Mouse (Mus musculus): ENCODE measurements around the gene Itga3. TPM values are rescaled to one million over a fixed set of nuclear protein-coding genes. Genes with fewer than 3 reads are reported as not detected.
A peak's percentile ranks its signal among the peaks of the same experiment; 100 is the strongest.

Itga3 gene
- polyA plus RNA-seq, 1 experiment from 2014 or later = 9.5 TPM

DNA sequence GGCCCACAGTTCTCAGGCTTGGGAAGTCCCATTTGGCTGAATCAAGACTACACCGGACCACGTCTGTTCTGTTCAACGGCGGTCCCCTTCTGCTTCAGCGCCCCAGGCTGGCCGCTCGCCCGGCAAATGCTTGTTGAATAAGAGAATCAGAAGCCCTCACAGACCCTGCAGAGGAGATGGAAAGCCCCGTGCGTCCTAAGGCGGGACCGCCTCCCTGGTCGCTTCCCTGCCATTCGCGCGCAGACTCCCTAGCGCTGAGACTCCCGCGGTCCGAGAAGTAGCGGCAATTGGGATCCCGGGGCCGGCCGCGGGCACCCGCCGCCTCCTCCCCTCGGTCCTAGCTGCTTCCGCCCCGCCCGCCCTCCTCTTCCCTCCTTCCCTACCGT is 67.0 kb downstream of the Itga3 start, which contains the start of gene Samd14:
TSS of gene Samd14 (plus strand) at position 251 of the 386 bp plus-strand sequence.
- WGBS = under 1% methylated on average over 29 of the region's 32 CpGs
- peak within 1 kb of the TSS; percentile 77 for H3K9ac ChIP-seq

DNA sequence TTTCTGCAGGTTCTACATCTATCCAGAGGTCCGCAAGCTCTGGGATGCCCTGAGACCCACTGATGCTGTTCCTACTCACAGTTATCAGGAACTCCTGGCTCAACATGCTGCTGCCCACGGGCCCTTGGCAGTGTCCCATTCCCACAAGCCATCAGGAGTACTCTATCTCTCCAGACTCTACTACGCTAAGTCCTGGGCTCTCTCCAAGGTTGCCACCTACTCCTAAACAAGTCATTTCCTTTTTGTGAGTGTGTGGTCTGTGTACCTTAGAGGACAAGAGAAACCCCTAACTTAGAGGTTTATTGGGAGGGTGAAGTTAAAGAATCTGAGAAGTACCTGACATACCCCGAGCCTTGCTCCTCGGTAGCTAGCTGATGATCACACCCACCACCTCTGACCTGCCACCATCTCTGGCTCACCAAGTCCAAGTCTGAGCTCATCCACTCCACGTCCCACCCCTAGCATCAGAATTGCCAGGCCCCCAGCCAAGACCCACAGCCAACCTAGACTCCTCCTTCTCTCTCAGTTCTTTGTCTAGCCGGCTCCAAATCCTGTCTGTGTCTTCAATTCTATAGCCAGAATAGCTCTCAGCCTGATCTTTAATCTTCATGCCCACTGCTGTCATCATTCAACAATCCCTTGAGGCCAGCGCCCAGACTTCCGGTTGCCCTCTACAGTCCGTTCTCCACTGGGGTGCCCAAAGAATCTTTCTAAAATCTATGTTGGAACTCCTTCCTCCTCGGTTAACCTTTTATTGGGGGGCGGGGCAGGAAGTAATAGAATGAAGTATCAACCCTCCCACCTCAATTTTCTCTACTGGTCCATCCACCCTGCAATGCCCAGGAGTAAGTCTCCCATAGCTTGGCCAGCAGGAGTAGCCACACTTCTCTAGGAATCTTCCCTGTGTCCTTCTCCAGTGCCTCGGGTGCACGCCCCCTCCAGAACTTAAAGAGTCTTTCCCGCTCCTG is 67.7 kb downstream of the Itga3 start:
- WGBS = 31% methylated on average over 15 of the region's 15 CpGs
- no peak; the same call in 1 of the 2 replicates for ATAC-seq (ENCODE audit: insufficient number of reproducible peaks, low FRiP score, low TSS enrichment, low read depth)
- peak overlapping the region; percentile 77 for H3K9ac ChIP-seq
- H3K27me3 ChIP-seq = no peaks in the 10 kb centered on the region
- H3K27ac ChIP-seq (replicated peaks) = peak overlapping the region; percentile 94
- peaks cover 19% of the 10 kb centered on the region; the same call in 1 of the 2 replicates for H3K36me3 ChIP-seq
- no peaks in the 10 kb centered on the region for H3K9me3 ChIP-seq (replicated peaks)
- H3K4me3 ChIP-seq (replicated peaks) = peak overlapping the region; percentile 70
- H3K4me2 ChIP-seq (replicated peaks) = peak overlapping the region; percentile 88
- peaks cover 60% of the 10 kb centered on the region for H3K4me1 ChIP-seq

More for the DNA sequence above, 67.0 kb downstream of the Itga3 start, which contains the start of gene Samd14:
- H3K27me3 ChIP-seq = no peaks in the 10 kb centered on the region
- H3K4me3 ChIP-seq (replicated peaks) = peak within 1 kb of the TSS; percentile 70
- H3K4me2 ChIP-seq (replicated peaks) = peak within 1 kb of the TSS; percentile 88
- peaks cover 13% of the 10 kb centered on the region for H3K36me3 ChIP-seq
- peak within 1 kb of the TSS; percentile 94 for H3K27ac ChIP-seq (replicated peaks)
- ATAC-seq (ENCODE audit: insufficient number of reproducible peaks, low FRiP score, low TSS enrichment, low read depth) = peak; percentile 81
- H3K4me1 ChIP-seq = peaks cover 60% of the 10 kb centered on the region
- H3K9me3 ChIP-seq (replicated peaks) = no peaks in the 10 kb centered on the region

DNA sequence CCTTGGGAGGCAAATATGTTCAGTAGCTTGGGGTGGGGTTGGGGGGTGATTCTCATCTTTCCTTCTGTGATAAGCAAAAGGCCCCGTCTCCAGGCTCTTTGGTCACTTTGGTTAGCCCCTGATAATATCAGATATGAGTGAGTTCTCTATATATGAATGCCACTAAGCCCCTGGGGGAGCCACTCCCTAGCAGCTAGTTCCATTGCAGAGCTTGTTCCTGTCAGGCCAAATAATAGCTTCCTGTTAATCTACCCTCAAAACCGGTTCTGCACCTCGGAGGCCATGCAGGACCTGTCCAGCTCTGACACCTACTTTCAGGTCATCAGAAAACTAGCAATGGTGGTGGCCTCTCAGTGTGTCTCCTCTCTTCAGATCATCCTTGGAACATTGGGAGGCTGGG is 69.2 kb downstream of the Itga3 start:
- peak overlapping the region; percentile 73; the same call in 1 of the 2 replicates for H3K4me2 ChIP-seq (replicated peaks)
- H3K27me3 ChIP-seq = no peaks in the 10 kb centered on the region
- WGBS = 47% methylated on average over 3 of the region's 3 CpGs
- peaks cover 29% of the 10 kb centered on the region for H3K36me3 ChIP-seq
- no peaks in the 10 kb centered on the region for H3K9me3 ChIP-seq (replicated peaks)
- H3K27ac ChIP-seq (replicated peaks) = peak overlapping the region; percentile 68
- H3K4me3 ChIP-seq (replicated peaks) = no peak overlapping the region
- H3K4me1 ChIP-seq = peaks cover 54% of the 10 kb centered on the region
- no peak overlapping the region for H3K9ac ChIP-seq
- no peak for ATAC-seq (ENCODE audit: insufficient number of reproducible peaks, low FRiP score, low TSS enrichment, low read depth)

DNA sequence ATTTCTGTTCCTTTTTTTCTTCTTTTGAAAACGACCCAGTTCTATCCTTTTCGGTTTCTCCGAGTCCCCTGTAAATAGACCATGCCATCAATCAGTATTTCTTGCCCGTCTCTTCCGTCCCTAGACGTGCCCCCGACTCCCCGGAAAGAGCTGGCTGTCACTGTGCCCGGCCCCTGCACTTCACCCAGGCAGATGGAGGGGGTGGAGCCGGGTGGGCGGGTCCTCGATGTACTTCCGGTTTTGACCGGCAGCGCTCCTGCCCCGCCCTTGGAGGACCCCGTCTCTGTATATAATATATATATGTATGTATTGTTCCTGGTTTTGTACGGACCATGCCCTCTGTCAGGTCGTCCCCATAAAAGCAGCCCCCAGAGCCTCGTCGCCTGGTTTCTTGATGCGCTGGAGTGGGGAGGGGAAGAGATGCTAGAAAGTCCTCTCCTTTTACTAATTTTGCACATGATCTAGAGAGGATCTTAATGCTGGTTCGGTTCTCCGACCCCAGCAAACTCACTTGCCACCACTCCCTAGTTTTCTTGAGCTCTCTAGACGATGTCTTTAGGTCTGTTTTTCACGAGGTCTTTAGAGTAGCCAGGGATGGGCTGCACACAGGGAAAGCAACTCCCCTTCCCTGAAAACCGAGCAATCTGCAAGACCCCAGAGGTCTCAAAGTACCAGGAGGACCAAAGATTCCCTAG is 69.9 kb downstream of the Itga3 start:
- peaks cover 37% of the 10 kb centered on the region for H3K36me3 ChIP-seq
- WGBS = 1% methylated on average over 27 of the region's 27 CpGs
- H3K27me3 ChIP-seq = no peaks in the 10 kb centered on the region
- H3K4me1 ChIP-seq = peaks cover 47% of the 10 kb centered on the region
- peak overlapping the region; percentile 73 for H3K4me2 ChIP-seq (replicated peaks)
- peak; percentile 49 for ATAC-seq (ENCODE audit: insufficient number of reproducible peaks, low FRiP score, low TSS enrichment, low read depth)
- H3K9me3 ChIP-seq (replicated peaks) = no peaks in the 10 kb centered on the region
- H3K27ac ChIP-seq (replicated peaks) = peak overlapping the region; percentile 68
- H3K9ac ChIP-seq = 0 out of 2 replicates have a peak overlapping the region, but pooled peaks have one; percentile 31
- peak overlapping the region; percentile 46 for H3K4me3 ChIP-seq (replicated peaks)

DNA sequence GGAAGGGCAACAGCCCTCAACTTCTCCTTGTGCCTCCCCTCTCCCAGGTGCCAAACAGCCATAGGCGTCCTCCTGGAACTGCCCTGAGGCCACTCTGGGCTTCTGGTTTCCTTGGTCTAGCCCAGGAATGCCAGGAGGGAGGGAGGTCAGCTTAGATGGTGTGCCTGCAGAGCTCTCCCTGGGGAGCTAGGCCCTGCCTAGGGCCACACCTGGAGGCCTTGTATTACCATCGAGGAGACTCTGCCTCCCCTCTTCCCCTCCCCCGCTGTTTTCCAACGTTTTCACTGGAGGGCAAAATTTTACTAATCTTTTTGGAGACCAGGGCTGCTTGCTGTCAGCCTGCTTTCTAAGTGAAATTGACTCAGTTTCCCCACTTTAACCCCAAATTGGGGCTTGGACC is 70.6 kb downstream of the Itga3 start:
- Histone ChIP-seq H3K27me3 (no peaks in the 10 kb centered on the region), H3K4me2 (replicated peaks) (peak overlapping the region; percentile 73), H3K4me3 (replicated peaks) (peak overlapping the region; percentile 46), H3K9me3 (replicated peaks) (no peaks in the 10 kb centered on the region), H3K36me3 (peaks cover 41% of the 10 kb centered on the region), H3K27ac (replicated peaks) (peak overlapping the region; percentile 68), H3K9ac (0 out of 2 replicates have a peak overlapping the region, but pooled peaks have one; percentile 31), H3K4me1 (peaks cover 42% of the 10 kb centered on the region)
- WGBS = 28% methylated on average over 4 of the region's 4 CpGs
- no peak for ATAC-seq (ENCODE audit: insufficient number of reproducible peaks, low FRiP score, low TSS enrichment, low read depth)

DNA sequence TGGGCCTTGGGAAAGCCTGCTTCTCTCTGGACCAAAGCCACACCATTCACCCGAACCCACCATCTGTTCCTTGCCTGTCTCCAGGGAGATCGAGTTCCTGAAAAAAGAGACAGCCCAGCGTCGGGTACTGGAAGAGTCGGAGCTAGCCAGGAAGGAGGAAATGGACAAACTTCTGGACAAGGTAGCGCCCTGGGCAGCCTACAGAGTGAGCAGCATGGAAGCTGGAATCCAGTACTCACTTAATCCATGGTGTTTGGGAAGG is 71.7 kb downstream of the Itga3 start:
- H3K9ac ChIP-seq = no peak overlapping the region
- H3K4me1 ChIP-seq = peaks cover 47% of the 10 kb centered on the region
- no peak overlapping the region for H3K4me2 ChIP-seq (replicated peaks)
- no peaks in the 10 kb centered on the region for H3K27me3 ChIP-seq
- ATAC-seq (ENCODE audit: insufficient number of reproducible peaks, low FRiP score, low TSS enrichment, low read depth) = no peak
- no peak overlapping the region for H3K4me3 ChIP-seq (replicated peaks)
- H3K27ac ChIP-seq (replicated peaks) = no peak overlapping the region
- no peaks in the 10 kb centered on the region for H3K9me3 ChIP-seq (replicated peaks)
- peaks cover 47% of the 10 kb centered on the region for H3K36me3 ChIP-seq
- WGBS = 58% methylated on average over 6 of the region's 6 CpGs

DNA sequence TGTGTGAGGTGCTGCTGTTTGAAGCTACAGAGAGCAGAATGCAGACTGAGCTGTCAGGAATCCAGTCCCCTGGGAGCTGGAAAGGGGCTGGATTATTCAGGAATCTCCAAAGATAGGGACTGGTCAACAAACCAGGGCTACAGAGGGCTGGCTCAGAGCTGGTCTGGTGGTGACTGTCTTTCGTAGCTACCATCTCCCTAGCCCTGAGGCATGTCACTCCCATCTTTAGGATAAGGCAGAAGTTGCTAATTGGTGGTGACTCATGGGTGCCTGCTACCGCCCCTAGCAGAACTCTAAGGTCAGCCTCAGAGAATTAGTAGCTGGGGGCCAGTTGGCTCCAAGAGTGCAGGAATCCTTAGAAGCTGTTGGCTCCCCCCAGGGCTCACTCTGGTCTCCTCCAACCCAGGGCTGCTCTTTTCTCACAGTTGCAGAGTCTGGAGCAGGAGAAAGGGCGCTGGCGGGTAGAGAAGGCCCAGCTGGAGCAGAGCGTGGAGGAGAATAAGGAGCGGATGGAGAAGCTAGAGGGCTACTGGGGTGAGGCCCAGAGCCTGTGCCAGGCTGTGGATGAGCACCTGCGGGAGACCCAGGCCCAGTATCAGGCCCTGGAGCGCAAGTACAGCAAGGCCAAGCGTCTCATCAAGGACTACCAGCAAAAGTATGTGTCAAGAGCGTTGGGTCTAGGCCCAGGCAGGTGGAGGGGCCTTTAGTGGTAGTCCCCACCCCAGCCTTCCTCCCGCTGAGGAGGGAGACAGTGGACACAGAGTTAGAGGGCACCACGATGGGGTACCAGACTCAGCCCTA is 72.3 kb downstream of the Itga3 start:
- no peak for ATAC-seq (ENCODE audit: insufficient number of reproducible peaks, low FRiP score, low TSS enrichment, low read depth)

DNA sequence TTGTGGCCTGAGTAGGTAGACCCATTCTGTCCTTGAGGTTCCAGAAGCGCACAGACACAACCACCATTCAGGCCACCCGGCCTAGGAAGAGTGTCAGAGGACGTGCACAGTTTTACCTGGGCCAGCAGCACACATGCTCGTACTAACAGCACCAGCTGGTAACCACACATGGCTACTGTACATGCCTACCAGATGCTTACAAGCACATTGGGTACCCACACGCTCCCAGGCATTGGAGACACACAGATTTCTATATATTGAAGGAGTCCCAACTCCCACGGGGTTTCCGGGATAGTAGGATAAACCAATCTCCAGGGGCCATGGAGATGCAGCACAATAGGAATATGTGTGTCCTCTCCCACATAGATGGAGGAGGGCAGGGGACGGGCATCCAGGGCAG is 73.9 kb downstream of the Itga3 start:
- Histone ChIP-seq H3K9ac (no peak overlapping the region), H3K4me1 (peaks cover 43% of the 10 kb centered on the region), H3K27me3 (no peaks in the 10 kb centered on the region), H3K27ac (replicated peaks) (no peak overlapping the region), H3K4me2 (replicated peaks) (no peak overlapping the region), H3K9me3 (replicated peaks) (no peaks in the 10 kb centered on the region), H3K36me3 (peaks cover 67% of the 10 kb centered on the region), H3K4me3 (replicated peaks) (no peak overlapping the region)
- 89% methylated on average over 8 of the region's 8 CpGs for WGBS
- no peak for ATAC-seq (ENCODE audit: insufficient number of reproducible peaks, low FRiP score, low TSS enrichment, low read depth)

More for the DNA sequence above, 72.3 kb downstream of the Itga3 start:
- 84% methylated on average over 12 of the region's 12 CpGs for WGBS
- no peak overlapping the region for H3K4me2 ChIP-seq (replicated peaks)
- H3K4me3 ChIP-seq (replicated peaks) = no peak overlapping the region
- H3K9ac ChIP-seq = no peak overlapping the region
- H3K27me3 ChIP-seq = no peaks in the 10 kb centered on the region
- H3K27ac ChIP-seq (replicated peaks) = no peak overlapping the region
- H3K4me1 ChIP-seq = peaks cover 48% of the 10 kb centered on the region
- H3K9me3 ChIP-seq (replicated peaks) = no peaks in the 10 kb centered on the region
- peaks cover 52% of the 10 kb centered on the region for H3K36me3 ChIP-seq

DNA sequence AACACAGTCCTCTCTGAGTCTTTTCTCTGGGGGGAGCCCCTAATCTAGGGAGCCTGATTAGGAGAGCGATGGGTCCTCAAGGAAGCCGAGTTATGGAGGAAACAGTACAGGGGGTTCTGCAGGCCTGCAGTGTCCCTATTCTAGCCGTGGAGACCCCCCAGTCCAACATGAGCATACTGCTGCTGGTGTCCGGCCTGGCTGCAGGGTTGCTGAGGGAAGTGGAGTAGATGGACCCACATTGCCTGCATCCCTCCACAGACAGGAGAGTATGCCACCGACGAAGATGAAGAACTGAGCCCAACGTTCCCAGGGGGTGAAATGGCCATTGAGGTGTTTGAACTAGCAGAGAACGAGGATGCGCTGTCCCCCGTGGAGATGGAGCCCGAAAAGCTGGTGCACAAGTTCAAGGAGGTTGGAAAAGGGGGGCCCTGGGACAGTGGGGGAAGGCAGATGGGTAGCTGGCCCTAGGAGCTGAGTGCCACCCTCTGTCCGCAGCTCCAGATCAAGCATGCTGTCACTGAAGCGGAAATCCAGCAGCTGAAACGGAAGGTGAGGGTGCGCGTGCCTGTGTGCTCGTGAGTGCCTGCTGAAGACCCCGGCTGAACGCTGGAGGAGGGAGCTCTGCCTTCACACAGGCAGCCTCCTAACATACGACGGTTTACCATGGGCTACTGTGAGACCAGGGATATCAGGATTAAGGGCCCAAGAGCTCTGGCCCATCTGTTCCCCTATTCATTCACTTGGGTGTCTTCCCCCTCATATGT is 74.8 kb downstream of the Itga3 start:
- Histone ChIP-seq H3K4me2 (replicated peaks) (no peak overlapping the region), H3K4me3 (replicated peaks) (no peak overlapping the region), H3K9me3 (replicated peaks) (no peaks in the 10 kb centered on the region), H3K4me1 (peaks cover 38% of the 10 kb centered on the region), H3K27me3 (no peaks in the 10 kb centered on the region), H3K27ac (replicated peaks) (no peak overlapping the region), H3K9ac (no peak overlapping the region), H3K36me3 (peaks cover 77% of the 10 kb centered on the region)
- 90% methylated on average over 21 of the region's 21 CpGs for WGBS
- ATAC-seq (ENCODE audit: insufficient number of reproducible peaks, low FRiP score, low TSS enrichment, low read depth) = no peak

DNA sequence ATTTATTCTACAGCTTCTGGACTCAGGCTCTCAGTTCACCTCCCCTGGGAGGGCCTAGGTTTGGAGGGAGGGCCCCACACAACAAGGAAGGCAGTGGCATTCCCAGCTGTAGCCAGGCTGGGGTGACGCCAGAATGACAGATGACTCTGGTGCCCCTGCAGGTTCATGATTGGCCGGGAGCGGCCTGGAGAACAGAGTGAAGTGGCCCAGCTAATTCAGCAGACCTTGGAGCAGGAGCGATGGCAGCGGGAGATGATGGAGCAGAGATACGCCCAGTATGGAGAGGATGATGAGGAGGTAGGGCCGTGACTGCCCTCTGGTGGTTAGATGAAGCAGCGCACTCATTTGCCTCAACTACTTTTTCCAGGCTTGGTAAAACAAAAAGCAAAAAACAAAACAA is 75.5 kb downstream of the Itga3 start:
- no peak overlapping the region for H3K4me3 ChIP-seq (replicated peaks)
- no peak overlapping the region for H3K4me2 ChIP-seq (replicated peaks)
- H3K27me3 ChIP-seq = no peaks in the 10 kb centered on the region
- WGBS = 3% methylated on average over 8 of the region's 8 CpGs
- no peak overlapping the region for H3K9ac ChIP-seq
- peaks cover 82% of the 10 kb centered on the region for H3K36me3 ChIP-seq
- ATAC-seq (ENCODE audit: insufficient number of reproducible peaks, low FRiP score, low TSS enrichment, low read depth) = 0 out of 2 replicates have a peak, but pooled peaks have one; percentile 30
- peak overlapping the region; percentile 52 for H3K27ac ChIP-seq (replicated peaks)
- H3K4me1 ChIP-seq = peaks cover 34% of the 10 kb centered on the region
- no peaks in the 10 kb centered on the region for H3K9me3 ChIP-seq (replicated peaks)
